Mouse (Mus musculus): ENCODE measurements around the gene Car3.
"Not testable (repeated sequence)": the region's sequence is repeated elsewhere in the genome, so short reads cannot be mapped to it uniquely, and the experiment has no call there.

Gene Car3

DNA sequence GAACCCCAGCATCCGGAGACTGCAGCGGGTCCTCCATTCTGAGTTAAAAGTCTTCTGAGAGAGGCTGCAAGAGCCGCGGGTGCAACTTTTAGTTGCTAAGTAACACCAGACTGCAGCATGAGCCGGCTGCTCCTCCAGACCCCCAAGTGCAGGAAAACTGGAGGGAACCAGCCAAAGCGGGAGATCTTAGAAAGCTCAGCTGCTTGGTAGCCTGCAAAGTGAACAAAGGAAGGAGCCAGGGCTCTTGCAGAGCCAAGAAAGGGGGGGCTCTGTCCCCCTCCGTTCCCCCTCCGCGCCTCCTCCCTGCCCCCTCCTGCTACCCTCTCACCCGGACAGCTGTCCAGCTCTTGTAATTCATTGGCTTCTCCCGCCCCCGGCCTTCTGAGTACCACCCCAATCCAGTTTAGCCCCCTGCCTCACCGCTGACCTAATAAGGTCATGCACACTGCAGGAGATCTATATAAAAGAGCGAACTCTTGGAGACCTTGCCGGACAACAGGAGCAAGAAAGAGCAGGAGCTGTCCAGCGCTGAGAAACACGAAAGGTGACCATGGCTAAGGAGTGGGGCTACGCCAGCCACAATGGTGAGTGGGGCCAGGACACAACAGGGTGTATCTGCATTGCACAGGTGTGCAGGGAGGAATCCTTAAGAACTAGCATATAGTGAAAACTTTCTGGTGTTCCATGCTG, at the start of gene Car3:
Car3 (plus strand) TSS at position 491 of the 690 bp plus-strand sequence.
- DNase-seq: peak; percentile 37 to 39

DNA sequence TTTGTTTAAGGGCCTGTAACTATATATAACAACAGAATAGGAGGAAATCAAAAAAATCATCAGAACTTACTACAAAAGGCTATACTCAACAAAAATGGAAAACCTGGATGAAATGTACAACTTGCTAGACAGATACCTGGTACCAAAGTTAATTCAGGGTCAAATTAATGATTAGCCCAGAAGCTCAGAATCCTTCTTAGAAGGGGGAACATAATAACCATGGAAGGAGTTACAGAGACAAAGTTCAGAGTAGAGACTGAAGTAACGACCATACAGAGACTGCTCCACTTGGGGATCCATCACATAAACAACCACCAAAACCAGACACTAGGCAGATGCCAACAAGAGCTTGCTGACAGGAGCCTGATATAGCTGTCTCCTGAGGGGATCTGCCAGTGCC, 47.9 kb upstream of the Car3 start:
- not testable (repeated sequence) for DNase-seq

DNA sequence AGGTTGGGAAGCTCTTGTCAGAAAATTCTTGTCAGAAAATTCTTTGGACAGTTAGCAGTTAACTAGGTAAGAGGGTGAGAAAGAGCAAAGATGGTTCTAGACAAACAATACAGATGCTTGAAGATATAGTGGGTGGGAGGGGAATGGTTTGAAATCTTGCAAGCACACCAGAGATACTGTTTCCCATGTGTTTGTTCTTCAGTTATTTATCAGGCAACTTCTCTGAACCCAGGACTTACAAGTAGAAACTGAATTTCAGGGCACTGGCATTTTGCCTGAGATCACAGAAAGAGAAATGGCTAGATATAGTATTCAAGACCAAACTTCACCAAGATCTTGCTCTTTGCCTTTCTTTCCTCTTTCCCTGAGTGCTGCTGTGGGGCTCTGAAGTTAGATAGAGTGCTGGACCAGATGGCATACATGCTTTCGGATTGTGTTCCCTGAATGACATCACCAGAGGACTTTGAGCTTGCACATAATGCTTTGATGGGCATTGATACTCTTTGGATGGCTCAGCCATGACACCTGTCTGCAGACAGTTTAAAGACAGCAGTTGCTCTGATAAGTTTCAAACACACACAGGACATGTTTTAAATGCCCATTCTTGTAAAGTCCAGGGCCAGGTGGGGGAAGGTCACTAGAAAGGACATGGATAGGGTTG, 43.3 kb upstream of the Car3 start:
- DNase-seq: no peak

DNA sequence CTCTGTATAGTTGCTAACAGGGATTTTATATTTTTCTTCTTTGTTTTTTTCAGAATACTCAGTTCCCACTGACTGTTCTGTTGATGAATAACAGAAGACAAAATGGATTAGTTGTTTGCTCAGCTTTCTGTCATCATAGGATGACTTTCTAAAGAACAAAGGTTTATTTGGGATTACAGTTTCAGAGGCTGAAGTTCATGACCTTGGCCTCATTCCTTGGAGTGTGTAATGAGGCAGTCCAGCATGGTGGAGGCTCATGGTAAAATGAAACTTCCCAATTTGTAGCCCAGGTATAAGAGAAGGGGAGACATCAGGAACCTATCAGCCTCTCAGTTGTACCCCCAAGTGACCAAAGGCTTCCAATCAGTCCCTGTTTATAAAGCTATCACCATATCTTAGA, 34.4 kb upstream of the Car3 start:
- no peak for DNase-seq

DNA sequence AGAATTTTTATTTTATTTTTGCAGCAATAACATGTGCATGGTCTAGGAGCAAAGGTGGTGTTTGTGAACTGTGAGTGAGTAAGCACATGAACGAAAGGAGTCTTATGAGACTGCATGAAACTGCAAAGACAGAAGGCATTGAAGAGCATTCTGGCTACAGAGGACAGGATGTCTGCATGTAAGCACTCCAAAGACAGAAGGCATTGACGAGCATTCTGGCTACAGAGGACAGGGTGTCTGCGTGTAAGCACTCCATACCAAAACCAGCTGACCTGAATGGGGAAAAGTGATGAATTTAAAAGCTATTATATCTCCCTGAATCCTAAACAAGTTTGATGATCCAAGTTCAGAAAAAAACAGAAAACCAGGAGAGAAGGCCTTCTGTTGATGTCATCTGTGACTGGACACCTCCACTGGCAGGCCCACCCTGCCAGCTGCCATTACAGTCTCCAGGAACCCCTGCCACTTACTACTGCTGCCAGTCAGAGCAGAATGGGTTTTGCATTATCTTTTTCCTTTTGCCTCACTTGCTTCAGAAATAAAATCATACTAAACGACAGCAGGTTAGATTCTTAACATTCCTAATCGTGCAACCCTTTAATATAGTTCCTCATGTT, 32.0 kb upstream of the Car3 start:
- DNase-seq: peak; percentile 38 to 42

DNA sequence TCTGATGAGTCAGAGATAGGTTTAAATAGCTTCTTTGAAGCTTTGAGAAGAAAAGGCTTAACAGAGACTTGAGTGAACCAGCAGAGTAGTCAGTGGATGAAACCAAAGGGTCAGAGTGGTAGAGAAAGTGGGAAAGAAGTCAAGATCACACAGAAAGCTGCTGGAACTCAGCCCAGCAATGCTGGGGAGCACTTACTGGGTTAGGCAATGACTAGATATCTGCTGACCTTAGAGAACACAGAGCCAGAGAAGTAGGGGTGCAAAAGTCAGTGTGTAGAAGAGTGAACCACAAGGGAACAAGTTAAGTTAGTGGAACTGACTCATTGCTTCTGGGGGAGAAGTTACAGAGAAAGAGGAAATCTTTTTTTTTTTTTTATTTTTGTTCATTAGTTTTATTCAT, 30.5 kb upstream of the Car3 start:
- DNase-seq: peak in 1 of 2 experiments; percentile 13

DNA sequence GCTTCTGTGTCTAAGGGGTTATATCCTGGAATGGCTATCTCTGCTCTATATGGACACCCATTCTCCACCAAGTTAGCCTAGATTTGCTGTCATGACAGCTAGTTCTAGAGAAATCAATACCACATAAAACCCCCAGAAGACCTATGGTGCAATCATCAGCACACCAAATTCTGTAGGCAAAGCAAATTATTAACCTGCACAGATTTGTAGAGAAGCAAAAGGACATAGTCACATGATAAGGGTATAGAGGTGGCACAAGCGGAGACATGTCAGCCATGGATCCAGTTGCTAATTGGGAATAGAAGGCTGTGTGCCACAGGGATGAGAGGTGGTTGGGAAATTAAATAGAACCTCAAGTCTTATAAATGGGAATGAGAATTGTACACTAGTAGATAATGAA, 24.4 kb upstream of the Car3 start:
- no peak for DNase-seq

DNA sequence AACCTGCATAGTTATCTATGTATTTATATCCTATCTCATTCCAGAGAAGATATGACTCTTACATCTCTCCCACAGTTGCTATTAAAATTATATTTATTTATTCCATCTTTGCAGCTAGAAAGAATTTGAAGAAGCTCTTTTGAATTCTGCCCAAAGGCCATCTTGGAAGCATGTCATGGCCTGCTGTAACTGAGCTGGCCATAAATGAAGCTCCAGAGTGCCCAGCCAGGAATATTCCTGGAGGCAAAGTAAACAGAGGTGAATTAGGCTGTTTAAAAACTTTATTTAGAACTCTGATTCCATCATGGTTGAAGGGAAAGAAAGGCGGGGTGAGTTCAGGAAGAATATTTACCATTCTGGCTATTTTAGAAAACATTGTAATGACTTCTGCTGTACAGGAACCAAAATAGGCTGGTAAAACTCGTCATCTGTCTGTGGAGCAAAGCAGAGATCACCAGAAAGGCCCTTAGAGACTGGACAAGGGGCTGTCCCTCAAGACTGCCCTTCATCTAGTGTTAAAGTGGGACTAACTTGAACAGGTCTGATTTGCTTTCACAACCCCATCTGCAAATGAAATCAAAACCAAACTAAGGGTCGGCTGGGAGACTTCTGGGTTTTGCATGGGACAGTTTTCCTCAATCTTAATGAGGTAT, 23.7 kb upstream of the Car3 start:
- no peak for DNase-seq

DNA sequence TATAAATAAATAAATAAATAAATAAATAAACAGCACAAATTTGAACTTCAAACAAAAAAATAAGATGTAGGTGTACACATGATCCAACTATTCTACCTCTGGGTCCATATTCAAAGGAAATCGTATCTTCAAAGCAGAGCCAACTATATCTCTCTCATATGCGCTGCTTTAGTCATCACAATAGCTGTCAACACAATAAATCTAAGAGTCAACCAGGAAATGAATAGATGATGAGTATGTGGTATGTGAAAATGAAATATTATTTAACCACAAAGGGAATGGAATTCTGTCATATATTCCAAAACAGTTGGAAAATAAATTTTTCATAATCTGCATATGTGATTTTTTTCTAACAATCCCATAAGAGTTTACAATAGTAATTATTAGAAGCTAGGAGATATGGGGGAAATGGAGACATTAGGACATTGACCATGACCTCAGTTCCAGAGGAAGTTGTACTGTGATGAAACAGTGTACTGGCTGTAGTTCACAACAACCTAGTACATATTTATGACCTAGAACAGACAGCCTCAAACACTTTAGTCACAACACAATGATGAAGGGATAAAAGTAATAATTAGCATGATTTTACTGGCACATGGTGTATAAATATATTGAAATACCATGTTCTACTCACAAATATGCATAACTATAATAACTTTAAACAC, 14.6 kb upstream of the Car3 start:
- DNase-seq: no peak

DNA sequence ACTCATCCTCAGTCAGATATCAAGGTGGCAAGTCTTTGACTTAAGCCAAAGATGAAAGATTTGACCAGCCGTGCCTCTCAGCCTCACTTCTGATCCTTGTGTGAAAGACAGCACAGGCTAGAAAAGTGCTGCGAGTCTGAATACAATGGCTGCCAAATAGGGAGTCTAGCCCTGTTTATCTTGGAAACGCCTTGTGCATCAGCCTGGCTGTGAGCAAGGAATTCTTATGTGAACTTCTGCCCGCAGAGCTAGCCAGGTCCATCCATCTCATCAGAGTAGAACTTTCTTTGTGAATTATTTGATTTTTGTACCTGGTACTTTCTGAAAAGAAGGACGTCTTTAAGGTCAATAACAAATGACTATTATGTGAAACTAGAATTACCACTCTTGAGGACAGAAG, 9.3 kb upstream of the Car3 start:
- DNase-seq: no peak

DNA sequence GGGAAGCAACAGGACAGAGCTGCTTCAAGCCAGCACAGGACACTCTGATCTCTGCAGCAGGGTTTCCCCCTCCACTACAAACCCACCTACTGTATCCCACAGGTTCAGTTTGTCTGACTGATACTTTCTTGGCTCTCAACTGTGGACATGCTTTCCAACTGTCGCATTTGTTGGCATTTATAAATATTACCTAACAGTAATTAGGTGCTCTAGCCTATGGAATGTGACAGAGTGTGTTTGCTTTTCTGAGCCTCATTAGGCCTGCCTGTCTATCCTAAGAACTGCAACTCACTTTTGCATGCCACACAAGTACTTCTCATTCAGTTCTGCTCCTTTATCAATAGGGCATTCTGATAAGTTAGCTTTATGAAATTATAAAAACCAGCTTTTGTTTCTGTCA, 8.9 kb upstream of the Car3 start:
- no peak for DNase-seq

DNA sequence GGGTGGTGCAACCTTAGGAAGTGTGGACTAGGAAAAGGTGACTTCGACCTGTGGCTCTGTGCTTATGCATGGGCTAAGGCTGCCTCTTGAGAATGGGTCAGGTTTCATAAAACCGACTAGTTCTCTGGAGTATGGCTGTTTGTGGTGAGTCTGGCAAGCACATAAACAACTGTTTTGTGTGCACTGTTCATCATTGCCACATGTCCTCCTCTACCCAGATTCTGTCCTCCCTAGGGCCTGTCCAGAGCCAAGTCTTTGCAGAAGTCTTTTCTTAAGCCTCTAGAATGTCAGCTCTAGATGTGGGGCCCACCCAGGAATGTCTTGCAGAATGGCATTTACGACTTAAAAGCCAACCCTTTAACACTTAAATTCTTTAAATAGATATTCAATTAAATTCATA, 5.4 kb upstream of the Car3 start:
- no peak for DNase-seq

DNA sequence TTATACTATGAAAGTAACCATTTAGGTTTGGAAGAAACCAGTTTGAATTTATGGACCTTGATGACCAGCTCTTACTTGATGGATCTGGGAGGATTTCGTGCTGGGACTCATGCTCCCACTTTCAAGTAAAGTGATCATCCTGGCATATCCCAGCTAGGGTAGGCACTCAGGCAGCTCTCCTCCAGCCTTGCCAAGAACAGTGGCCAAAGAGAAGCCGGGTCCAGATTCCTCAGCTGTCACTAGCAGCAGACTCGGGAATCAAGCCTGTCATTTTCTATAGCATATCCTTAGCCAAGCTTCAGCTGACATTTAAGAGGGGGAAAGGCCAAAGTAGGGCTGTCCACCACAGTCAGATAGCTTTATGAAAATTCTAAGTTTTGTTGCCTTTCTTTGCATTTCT, 3.0 kb upstream of the Car3 start:
- DNase-seq: peak; percentile 71 to 79

DNA sequence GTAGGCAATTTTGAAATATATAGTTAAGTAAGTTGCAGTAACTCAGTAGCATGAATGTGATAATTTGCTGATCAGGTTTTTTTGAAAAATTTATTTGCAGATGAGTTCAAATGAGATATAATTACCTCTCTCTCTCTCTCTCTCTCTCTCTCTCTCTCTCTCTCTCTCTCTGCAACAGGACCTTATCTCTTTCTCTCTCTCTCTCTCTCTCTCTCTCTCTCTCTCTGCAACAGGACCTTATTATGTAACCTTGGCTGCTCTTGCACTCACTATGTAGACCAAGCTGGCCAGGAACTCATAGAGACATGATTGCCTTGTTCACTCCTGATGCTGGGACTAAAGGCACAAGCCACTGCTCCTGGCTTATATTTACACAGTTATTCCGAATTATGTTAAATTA, 2.1 kb upstream of the Car3 start:
- DNase-seq: no peak

DNA sequence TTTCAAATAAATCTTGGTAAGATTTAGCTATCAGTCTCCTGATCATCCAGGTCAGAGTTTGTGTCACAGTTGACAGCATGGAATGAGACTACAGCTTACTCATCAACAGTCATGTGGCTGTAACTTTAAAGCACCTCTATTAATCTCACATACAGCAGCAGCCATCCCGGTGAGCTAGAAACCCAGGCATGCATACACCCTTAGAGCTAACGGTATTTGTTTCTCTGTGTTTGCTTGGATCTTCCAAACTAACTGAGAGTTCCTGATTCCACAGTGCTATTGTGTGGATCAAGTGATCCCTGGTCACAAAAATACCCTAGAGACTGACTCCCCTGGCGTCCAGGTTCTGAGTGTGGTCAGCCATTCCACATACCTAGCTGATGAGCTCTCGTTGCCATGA, 1.5 kb upstream of the Car3 start:
- DNase-seq: no peak

DNA sequence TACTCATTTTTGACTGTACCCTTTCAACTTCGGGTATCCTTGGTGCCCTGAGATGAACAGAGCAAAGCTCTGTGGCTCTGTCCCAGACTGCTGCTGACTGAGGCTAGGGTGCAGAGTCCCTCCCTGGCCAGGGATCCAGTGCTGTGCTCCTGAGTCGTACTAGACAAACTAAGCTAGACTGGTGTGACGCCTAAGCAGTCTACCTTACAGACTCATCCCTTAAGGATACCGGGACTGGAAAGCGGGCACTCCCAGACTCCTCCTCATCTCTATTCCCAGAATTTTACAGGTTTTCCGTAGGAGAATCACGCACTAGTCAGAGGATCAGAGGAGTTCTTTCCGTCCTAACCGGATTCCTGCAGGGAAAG, 674 bp upstream of the Car3 start:
- DNase-seq: peak; percentile 27 to 34

DNA sequence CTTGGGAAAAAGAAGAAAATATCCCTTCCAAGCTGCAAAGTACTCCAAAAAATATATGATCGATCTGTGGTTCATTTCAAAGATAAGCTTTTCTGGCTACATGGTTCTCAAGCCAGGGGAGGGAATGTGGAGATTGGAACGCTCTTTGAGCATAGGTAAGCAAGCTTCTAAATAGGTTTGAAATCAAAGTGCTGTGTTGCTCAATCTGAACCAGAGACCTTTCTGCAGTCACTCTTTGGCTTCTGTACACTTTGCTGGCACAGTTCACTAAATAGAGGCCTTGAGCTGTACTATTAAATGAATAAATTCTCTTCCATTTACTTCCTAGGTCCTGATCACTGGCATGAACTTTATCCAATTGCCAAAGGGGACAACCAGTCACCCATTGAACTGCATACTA, 610 bp downstream of the Car3 start:
- DNase-seq: no peak

DNA sequence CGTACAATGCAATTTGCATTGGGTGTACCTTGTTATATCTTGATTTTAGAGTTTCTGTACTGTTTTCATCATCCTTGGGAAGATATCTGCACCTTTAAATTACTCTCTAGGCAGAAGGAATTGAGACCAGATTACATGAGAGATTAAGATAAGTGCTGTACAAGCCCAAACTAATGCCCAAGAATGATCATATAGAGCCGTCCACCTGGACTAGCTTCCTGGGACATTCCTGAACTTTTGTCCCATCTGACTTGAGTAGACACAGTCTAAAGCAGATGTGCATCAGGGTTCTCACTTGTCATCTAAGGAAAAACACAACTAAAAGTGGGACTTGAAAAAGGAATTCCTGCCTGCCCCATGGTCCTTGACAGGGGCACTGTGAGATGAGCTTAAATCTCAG, 2.6 kb downstream of the Car3 start:
- DNase-seq: no peak

DNA sequence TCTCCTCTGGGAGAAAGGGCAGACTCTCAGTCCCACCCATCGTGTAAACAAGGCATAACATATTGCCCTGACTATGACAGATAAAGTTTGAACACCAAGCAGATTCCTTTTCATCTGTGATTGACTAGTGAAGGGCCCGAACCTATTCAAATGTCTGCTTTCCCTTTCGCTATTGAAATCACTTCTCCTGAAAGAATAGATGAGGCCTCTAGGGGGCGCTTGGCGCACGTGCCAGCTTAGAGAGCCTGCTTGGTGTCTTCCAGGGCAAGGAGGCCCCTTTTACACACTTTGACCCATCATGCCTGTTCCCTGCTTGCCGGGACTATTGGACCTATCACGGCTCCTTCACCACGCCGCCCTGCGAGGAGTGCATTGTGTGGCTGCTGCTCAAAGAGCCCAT, 6.5 kb downstream of the Car3 start:
- peak; percentile 81 to 84 for DNase-seq

DNA sequence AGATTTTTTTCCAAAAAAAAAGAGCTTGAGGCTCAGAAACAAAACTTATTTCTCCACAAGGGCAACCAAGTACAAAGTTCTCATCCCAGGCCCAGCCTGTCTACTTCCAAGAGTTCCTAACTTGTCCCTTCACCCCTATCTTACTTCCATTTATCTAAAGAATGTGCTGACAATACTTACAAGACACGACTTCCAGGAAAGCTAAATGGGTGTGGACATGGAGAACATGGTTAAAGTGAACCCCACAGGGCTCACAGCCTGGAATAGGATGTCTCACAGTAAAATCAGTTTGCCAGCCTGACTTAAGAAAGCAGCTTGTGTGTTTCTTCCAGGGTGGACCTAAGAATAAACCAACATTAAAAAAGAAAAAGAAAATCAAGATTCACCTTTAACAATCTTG, 7.2 kb downstream of the Car3 start:
- DNase-seq: no peak

DNA sequence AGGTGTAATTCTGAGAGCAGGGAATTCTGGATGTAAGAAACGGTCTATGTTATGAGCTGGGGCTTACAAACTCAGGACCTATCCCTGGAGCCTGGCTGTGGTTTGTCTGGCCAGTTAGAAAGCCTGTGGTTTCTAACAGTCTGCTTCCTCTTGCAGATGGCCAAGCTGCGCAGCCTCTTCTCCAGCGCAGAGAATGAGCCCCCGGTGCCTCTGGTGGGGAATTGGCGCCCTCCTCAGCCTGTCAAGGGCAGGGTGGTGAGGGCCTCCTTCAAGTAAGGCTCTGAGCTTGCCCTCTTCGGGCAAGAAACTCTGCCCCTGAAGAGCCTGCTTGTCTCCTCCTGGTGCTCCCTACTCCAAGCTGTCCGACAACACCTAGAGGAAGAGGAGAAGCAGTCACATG, 8.1 kb downstream of the Car3 start:
- DNase-seq: peak; percentile 47 to 68

DNA sequence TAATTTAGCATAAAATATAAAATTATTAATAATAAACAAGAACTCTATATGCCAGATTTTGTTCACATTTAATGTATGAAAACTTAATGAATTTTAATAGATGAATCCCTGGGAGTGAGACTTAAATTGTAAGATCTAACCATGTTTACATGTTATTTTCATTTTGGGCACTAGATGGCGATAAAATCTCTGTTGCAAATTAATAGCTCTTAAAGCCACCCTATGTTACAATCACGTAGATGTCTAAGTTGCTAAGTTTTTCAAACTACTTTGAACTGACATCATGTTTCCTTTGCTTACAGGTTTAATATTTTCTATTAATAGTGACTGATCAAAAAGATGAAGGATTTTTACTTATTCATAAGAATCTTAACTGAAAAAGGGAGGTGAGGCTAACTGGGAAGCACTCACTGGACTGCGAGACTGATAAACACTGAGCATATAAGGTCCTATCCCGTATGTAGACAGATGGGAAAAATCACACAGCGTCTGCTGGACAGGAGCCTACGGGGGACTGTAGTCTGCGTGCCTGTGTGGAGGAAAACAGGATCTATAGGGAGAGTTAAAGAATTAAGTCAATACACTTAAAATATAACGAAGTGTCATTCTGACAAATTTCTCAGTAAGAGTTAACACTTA, 11.2 kb downstream of the Car3 start:
- DNase-seq: peak in 1 of 2 experiments; percentile 60
